Mouse (Mus musculus): ENCODE data around the gene Plpp4.

DNA sequence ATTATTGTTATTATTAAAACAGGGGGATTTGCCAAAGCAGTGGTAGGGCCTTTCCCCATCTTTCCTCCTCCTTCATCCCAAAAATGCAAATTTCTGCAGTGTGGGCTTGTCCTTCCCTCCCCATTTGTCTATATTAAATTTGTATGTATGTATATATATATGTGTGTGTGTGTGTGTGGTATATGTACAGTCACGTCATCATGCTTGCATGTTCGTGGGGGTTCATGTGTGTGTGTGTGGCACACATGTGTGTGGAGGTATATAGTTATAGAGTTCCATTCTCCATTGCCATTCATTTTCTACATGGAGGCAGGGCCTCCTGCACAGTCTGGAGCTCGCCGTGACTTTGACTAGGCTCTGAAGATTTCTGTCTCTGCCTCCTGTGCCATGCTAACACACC, 22.0 kb downstream of the Plpp4 start:
- no peak for TF ChIP-seq CTCF (IDR thresholded peaks at IDR 0.05; ENCODE audit: low read depth)
- no peak for TF ChIP-seq EP300 (IDR thresholded peaks at IDR 0.05; ENCODE audit: low read depth)
